Mouse (Mus musculus) CD4-positive helper T cell, adult 2 months (primary cell): Measurements from ENCODE around the gene Med13l.

ENCODE experiments used
- DNase-seq: peaks from one replicate; pipeline ENCODE4 v3.0.0-alpha.2; 2012; ENCODE audit warnings: low read depth, missing footprints, low spot score

The Med13l gene

DNA sequence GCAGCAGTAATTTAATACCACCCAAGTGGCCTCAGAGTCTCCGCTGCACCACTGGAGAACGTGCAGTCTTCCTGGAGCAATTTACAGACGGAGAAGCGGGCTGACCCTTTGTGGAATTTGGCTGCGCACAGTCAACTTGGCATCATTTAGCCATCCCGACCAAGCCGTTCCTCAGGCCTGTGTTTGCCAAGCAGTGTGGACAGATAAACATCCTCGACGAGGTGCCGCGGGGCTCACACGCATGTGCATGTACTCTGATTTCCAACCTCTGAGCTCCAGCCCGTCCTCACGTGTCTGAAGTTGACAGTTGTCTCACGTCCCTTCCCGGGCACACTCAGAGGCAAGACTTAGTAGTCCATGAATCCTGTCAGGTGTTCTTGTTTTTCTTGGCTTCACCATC, 166.9 kb downstream of the Med13l start:
- no peak for DNase-seq

DNA sequence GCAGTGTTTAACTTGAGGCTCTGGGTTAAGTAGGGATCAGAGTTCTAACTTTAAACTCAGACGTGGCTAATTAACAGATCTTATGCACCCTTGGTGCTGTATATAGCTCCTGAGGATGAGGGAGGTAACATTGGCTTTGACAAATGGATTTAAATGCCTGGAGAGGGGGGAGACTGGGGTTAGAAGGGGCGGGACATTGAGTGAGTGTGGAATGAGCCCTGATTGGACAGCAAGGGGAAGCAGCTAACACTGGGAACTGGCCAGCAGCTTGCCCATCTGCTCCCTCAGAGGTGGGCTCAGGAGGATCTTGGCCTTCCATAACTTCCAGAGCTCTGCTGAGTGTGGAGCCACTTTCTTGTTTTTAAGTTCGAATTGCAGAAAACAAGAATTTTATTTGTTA, 171.7 kb downstream of the Med13l start:
- no peak for DNase-seq

DNA sequence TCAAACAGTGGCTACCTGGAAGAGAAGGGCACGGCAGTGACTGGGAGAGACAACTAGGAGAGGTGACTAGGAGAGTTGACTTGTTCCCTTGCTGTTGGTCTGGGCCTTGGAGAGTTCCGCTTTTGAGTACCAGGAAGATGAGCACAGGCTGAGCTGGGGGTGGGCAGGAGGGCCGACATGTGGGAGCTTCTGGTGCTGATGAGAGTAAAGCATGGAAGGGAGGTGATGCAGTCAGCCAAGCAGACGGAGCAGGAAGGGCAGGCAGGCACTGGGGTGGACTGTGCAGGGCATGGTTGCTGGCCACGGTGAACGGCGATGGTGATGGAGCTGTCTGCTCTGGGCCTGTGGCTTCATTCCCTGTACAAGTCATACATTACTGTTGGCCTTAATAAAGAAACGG, 172.2 kb downstream of the Med13l start:
- DNase-seq, result no peak

DNA sequence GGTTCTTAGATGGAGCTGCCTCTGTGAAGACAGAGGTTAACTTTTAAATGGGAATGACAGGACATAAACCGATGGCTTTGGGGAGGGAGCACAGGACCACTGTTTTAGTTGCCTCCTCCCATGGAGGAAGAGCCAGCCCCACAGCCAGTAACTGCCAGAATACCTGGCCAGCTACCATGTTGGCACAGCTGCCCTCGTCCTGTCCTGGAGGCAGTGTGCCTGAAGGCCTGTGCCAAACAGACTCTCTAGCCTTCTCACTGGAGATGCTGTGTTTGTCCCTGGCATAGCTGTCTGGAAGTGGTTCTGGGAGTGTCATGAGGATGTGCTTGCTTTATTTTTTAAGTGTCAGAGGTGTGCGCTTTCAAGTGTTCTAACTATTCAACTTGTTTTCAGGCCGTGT, 173.1 kb downstream of the Med13l start:
- no peak for DNase-seq

DNA sequence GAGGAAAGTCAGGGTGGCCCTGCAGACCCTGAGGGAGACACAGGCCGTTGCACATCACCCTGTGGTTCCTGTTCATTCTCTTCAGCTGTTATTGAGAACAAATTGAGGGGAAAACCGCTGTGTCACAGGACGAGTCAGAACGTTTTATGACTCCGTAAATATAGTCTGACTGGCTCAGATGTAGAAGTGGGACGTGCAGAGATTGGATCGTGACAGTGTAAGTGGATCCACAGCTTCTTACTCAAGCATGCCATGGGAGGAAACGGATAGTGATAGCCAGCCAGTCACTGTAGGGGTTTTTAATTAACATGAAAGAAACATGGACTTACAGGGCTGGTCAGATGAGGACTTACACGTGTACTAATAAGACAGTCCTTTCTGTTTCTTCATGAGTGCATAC, 174.0 kb downstream of the Med13l start:
- DNase-seq, result no peak

DNA sequence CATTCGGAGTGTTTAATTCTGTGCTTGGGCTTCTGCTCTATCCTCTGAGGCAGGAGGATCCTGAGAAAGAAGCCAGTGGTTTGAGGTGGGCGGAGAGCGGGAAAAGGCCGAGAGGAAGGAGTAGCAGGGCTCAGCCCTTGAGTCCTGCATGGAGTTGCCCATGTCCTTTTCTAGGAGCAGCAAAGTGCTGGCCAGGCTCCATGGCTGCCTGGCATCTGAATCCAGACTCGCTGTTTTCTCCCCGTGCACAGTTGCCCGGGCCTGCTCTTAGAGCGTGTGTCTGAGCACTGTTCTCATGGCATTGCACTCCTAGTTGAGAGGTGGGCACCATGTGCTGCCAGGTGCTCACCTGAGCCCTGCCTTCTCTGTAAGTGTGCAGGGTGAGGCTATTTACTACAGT, 175.3 kb downstream of the Med13l start:
- DNase-seq, result no peak

DNA sequence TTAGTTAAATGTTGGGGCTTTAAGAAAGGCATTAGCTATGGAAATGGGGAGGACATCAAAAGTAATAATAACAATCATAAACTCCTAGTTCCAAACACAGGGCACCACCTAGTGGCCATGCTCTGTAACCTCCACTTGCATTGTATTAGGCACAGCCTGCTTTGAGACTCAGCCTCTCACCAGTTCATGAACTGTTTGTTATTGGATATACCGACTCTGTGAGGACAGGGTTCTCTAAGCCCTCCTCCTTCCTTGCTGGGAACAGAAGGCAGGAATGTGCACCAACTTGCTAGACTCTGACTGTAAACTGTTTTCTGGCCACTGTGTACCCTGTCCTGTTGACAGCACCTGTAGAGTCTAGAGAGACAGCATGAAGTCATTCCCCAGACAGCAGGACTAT, 177.1 kb downstream of the Med13l start:
- peak; percentile 53 for DNase-seq

DNA sequence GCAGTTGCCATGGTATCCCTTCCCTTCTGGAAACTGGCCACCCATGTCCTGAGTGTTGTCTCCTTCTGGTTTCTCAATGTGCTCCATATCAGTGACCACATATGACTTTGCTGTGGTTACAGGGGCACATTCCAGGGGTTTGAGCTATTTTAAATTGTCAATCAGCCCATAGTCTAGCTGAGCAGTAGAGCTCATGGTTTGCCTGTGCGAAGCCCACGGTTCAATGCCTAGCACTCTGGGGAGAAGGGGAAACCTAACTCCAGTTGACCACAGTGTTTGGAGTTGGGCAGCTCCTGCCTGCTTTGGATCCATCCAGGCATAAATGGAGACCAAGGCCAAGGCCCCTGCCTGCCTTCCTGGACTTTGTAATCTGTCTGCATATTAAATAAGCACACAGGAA, 182.6 kb downstream of the Med13l start:
- DNase-seq, result no peak

DNA sequence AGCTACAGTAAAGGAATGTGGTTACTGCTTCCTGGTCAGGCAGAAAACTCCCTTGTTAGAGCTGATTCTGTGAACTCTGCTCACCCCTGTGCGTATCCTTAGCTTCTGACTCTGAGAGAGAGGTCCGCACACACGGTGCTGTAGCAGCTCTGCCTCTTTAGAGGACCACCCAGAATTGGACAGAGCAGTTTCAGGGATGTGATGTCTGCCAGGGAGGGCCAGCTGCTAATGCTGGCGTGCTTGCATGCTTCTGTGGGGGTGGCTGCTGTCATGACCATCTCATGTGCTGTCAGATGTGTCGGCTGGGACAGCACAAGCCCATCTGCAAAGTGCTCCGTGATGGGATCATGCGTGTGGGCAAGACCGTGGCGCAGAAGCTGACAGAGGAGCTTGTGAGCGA, 186.5 kb downstream of the Med13l start:
- DNase-seq, result no peak

DNA sequence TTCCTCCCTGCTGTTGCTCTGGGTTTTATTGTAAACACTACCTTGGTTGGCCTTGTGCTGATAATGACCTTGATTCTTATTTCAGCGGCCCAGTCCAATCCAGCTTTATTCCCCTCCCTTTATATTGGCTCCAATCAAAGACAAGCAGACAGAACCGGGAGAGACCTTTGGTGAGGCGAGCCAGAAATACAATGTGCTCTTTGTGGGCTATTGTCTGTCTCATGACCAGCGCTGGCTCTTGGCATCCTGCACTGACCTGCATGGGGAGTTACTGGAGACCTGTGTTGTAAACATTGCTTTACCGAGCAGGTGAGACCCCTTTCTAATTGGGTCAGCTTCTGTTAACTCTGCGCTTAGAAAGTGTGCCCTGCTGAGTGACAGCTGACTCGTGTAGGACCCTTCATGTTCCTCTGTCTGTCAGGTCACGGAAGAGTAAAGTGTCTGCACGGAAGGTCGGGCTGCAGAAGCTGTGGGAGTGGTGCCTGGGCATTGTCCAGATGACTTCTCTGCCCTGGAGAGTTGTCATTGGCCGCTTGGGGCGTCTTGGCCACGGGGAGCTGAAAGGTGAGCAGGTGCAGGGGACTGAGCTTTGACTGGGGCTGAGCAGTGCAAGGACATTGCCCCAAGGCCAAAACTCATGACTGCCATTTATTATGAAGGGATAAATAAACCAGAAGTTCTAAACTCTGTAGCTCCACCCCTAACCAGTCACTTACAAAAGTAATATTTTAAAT, 191.1 kb downstream of the Med13l start:
- no peak for DNase-seq

DNA sequence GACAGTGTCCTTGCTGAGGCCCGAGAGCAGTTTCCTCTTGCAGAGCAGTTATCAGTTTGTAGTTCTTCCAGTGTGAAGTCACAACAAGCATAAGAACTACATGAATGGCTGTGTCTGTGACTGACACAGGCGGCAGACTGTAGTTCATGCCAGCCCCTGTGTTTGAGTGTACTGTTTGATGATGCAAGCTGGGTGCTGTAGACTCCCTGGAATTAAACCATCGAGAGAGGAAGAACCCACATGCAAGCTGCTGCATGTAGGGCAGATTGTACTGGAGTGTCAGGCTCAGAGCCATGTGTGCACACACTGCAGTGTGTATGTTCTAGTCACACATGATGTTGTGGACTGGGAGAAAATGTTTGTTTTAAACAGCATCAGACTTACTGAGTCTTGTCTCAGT, 192.4 kb downstream of the Med13l start:
- no peak for DNase-seq

DNA sequence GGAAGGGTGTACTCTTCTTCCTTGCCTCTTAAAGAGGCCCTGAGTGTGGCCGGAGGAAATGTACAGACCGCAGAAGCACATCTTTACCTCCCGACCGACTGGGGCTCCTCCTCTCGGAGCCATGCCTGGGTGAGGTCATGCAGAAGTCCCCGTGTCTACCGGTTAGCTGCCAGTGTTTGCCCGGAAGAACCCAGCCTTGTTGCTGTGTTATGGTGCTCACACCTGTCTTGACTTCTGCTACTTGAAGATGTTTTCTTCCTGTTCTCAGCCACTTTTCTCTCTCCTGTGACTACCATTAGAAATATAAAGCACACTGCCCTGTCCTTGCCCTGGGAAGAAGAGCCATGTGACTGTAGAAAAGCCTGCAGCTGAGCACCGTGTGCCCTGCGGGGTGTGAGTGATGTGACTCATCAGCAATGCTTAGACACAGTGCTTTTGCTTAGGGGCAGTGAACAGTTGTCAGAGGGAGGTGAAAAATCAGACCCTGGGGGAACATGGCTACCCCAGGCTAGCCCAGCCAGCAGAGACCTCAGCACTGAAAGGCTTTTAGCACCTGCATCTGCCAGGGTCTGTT, 193.1 kb downstream of the Med13l start:
- DNase-seq, result no peak

DNA sequence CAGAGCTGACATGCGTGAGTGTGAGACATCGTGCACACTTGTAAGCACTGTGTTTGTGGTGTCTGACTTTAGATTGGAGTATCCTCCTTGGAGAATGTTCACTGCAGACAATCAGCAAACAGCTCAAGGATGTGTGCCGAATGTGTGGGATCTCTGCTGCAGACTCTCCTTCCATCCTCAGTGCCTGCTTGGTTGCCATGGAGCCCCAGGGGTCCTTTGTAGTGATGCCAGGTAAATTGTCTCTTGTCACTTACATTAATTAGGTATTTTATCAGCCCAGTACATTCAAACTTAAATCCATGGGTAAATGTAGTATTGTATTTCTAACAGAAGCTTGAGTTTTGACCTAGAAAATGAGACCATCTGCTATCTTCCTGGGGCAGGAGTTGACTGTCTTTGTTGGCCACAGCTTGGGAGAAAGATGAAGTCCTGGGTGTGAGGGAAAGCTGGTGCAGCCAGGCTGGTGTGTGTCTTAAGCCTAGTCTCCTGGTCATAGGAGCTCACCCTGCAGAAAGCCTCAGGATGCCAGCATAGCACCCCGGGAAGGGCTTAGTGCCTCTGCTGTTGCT, 193.8 kb downstream of the Med13l start:
- DNase-seq, result no peak

DNA sequence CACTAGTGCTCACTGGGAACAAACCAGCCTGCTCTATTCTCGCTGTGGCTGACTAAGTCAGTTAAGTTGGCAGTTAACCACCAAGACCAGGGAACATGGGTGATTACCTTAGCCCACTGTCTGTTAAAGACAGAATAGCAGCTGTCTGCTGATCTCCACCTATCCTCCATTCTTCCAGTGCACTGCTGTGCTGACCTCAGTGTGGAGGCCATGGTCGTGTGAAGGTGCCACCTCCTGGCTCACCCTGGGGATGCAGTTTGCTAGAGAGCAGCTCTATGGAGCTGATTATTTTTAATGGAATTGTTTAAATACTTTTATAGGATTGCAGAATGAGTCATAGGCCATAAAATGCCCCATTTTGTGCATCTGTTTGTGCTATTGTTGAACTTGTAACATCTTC, 195.6 kb downstream of the Med13l start:
- no peak for DNase-seq

DNA sequence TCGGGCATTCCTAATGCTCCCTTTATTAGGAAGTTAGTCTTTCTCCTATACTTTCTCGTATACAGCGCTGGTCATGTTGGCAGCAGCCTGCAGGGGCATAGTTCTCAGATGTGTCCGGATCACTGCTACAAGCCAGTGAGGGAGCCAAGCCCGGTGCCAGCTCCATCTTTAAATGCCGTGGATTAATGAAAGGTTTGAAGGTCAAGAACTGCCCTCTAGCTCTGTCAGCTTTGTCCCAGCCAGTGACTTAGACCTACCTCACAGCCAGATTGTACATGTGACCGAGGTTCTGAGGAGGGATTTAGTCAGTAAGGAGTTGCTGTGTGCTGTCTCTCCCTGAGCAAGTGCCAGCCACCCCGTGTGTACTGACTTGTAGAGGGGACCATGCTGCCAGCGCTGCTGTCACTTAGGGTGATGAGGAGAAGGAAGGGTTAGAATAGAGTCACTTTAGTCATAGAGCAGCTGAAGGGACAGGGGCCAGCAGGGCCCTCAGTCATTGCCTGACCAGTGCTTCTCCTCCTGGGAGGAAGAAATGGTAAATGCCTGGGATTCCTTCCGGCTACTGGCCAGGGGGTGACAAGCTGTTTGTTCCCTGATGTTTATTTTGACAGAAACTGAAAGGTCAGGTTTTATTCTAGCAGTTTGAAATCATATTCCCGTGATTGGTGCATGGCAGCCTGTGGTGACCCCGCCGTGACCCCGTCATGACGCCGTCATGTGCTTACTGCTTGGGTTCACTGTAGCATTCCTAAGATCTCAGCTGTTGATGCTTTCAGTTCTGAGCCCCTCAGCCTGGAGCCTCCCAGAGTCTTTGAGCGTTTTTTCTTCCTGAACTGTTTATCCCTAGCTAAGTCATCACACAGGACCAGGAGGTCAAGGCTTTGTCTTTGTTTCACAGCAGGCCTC, 197.2 kb downstream of the Med13l start:
- DNase-seq, result no peak

DNA sequence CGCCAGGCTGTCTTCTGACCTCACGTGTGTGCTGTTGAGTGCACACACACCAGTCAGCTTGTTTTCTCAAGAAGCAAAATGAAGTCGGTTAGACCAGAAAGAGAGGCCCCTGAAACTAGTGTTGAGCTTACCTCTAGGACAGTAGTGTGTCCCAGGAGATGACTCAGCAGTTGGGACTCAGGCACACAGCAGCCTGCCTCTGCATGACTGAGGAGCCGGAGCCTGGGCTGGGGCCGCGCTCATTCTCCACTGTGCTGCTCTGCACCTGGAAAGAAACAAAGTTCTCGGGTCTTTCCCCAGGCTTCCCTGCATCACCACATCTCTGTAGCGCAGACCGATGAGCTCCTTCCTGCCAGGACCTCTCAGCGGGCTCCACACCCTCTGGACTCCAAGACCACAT, 200.5 kb downstream of the Med13l start:
- DNase-seq, result no peak

DNA sequence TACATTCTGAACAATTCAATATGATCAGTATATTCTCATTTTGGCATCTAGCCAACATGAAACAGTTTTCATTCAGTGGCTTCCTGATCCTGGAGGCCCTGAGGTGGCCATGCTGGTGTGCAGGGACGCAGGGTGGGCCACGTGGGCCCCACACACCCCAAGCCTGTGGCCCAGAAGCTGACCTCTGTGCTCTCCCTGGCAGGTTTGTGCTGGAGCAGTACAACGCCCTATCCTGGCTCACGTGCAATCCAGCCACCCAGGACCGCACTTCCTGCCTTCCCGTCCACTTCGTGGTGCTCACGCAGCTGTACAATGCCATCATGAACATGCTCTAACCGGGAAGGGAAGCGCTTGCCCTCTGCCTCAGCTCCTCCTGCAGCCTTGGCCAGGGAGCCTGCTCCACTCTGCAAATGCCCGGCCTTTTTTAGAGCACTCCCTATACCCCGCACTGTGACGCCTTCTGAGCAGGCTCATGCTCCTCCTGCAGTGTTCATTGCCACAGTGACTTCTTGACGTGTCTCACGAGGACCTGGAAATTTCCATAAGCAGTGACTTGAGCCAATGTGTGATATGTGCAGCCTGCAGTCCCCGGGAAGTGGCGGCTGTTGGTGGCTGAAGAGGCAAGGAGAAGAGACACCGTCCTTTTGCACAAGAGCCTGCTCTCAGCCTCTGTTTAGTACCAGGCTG, 202.2 kb downstream of the Med13l start:
- no peak for DNase-seq

DNA sequence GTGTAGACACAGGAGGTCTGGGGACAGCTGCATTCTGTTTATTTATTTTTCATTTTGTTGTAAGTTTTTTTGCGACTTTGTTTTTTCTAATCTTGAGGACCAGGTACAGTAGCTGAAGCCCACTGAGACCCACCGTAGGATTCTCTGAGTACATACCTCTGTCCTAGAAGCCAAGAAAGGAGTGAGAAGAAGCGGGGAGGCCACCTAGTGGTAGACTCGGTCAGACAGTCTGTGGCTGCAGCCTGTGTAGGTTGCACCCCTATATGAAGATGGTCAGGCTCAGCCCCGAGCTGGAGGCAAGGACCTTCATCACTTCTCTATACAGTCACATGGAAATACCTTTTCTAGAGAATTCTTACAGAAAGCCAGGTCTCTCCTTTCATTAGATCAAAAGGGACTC, 202.9 kb downstream of the Med13l start:
- no peak for DNase-seq

DNA sequence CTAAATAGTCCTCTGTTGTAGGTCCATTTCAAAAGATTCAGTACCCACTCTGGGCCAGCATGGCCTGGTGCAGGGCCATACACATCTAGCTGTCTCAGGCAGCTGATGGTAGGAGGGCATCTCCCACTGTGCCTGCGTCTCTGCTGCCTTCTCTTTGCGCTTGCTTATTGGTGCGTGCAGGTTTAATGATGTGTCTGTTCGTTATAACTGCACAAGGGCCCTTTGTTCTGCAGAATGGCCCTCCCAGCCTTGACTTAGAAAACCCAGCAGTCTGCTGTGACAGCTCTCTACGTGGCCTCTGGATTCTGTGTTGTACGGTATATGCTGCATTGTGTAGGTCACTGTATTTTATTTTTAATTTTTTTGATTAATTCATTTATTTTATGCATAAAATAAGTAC, 208.7 kb downstream of the Med13l start:
- DNase-seq, result no peak

DNA sequence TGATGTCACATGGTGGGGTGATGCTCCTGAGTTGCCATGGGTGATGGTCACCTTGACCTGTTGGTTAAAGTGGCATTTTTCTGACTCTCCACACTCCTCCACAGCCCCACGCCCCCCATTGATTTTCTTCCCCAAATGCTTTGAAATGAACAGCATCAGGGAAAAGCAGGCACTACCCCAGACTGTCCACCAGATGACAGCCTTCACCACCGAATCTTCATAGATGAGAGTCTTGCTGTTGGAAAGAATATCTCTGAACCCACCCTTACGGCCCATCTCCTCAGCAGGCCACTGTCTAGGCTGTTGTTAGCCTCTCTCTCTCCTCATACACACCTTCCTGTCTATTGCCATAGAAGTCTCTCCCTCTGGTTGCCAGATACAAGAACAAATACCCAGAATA, 213.4 kb downstream of the Med13l start:
- no peak for DNase-seq

DNA sequence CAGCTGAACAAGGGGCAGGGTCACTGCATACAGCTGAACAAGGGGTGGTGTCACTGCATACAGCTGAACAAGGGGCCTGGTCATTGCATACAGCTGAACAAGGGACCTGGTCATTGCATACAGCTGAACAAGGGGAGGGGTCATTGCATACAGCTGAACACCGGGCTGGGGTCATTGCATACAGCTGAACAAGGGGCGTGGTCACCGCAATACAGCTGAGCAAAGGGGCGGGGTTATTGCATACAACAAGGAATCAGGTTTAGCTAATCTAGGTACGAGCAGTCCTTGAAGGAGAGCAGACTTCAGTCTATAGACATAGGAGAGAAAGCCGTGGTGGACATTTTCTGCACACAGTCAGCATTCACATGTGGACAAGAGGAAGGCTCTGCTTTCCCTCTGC, 215.9 kb downstream of the Med13l start:
- DNase-seq, result no peak

DNA sequence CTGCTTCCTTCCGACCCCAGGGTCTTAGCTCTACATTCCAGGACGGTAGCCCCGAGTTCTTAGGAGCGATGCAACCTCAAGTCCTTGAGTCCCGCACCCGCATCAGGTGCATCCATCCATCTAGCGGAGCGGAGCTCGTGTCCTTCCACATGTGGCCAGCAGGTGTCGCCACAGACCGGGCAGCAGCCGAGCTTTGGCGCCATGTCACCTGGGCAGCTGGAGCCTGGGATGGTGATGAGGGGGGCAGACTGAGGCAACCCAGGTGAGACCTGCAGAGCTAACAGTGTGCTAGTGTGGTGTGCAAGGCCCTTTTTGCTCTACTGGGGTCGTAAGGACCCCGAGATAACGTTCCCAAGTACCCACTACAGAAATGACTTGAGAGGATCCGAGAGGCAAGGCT, 221.1 kb downstream of the Med13l start:
- peak; percentile 38 for DNase-seq
